Comparison of ENCODE assay signal across 10 mouse cellular contexts in the genomic region with DNA sequence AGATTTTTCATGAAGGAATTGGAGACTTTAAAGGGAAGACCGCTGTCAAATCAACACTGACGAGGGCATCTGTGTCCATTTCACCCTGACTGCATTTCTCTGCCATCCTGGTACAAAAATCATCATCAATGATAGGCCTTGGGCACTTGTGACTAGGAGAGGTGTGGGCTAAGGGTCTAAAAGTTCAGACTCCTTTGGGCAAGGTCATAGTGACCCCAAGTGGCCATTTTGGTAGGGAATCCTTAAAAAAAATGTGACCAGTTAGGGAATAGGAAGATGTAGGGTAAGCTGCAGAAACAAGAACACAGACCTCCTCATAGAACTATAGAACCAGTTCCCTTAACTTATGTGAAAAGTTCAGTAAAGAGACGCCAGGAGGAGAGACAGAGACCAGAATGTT.
DNase-seq lines count a peak whose midpoint lies in the region; ATAC-seq and TF ChIP-seq lines count a peak whose summit lies in the region.
"Had no signal": no experiment of that assay in that cellular context is flagged by ENCODE, and none has a peak within 500 bp of the region (broad histone marks: within the 10 kb centered on the region; RNA-seq: fewer than 3 reads in every experiment).

No protein-coding gene starts in this region.

- H3K9ac ChIP-seq in ES-E14 (ENCODE audit: insufficient read depth, low read depth, low read length, poor library complexity, severe bottlenecking): no peak overlapping the region

- no peak overlapping the region for H3K27ac ChIP-seq in layer of hippocampus, adult 2 months
- no peak overlapping the region for H3K27ac ChIP-seq in ES-E14 (ENCODE audit: insufficient read depth, low read depth, low read length, poor library complexity, severe bottlenecking)
- no peak overlapping the region for H3K27ac ChIP-seq in kidney, adult 2 months (ENCODE audit: insufficient read depth, low read depth, low read length)

- no peak overlapping the region for H3K4me3 ChIP-seq in layer of hippocampus, adult 2 months
- H3K4me3 ChIP-seq in ES-E14 (ENCODE audit: insufficient read depth in 1 of 2, low read depth in 1 of 2, low read length in 2 of 2, poor library complexity in 1 of 2, severe bottlenecking in 1 of 2): no peak overlapping the region
- H3K4me3 ChIP-seq in kidney, adult 2 months (ENCODE audit: insufficient read depth, low read depth, low read length): no peak overlapping the region

- no peaks in the 10 kb centered on the region for H3K36me3 ChIP-seq in ES-E14 (ENCODE audit: control insufficient read depth, insufficient read depth, low read length, poor library complexity, severe bottlenecking)
- no peaks in the 10 kb centered on the region for H3K36me3 ChIP-seq in kidney, adult 2 months (ENCODE audit: control insufficient read depth, insufficient read depth, low read length)

- WGBS in kidney, adult 2 months: 56% methylated on average over 3 of the region's 3 CpGs

- peak; percentile 42 for ATAC-seq in granulocyte monocyte progenitor cell, adult 5-6 weeks (replicated peaks; ENCODE audit: poor library complexity, severe bottlenecking)

- no peaks in the 10 kb centered on the region for H3K27me3 ChIP-seq in kidney, adult 2 months (replicated peaks; ENCODE audit: control insufficient read depth, insufficient read depth, low read length)

- no peaks in the 10 kb centered on the region for H3K4me1 ChIP-seq in ES-E14 (ENCODE audit: control insufficient read depth in 2 of 2, insufficient read depth in 2 of 2, low read length in 2 of 2, poor library complexity in 1 of 2)
- H3K4me1 ChIP-seq in kidney, adult 2 months (ENCODE audit: control insufficient read depth, insufficient read depth, low read length): no peaks in the 10 kb centered on the region

- in situ Hi-C loops in ES-E14 (cut with MboI; ENCODE audit: low sequenced_read_pairs in 2 of 2, unreplicated experiment in 2 of 2): no loop called here

- DNase-seq in layer of hippocampus, adult 2 months (ENCODE audit: low spot score in 2 of 2): no peak
- no peak for DNase-seq in layer of hippocampus, adult 9-10 months (ENCODE audit: low spot score)
- no peak for DNase-seq in ES-E14 (ENCODE audit: low read depth, low spot score)
- DNase-seq in brain, embryonic 14.5 days (ENCODE audit: low read depth): peak; percentile 62
- no peak for DNase-seq in kidney, adult 2 months
- no peak for DNase-seq in urinary bladder, postnatal 36 days (ENCODE audit: low spot score in 2 of 2)
- no peak for DNase-seq in spleen, postnatal 4 days (ENCODE audit: low spot score in 2 of 2)
- DNase-seq: kidney, adult 8-10 months; lung, postnatal 14 days had no signal

- peak; percentile 66 for TF ChIP-seq CTCF in layer of hippocampus, adult 2 months (conservative IDR thresholded peaks at IDR 0.05)
- peak; percentile 22; the same call in 1 of the 2 replicates for TF ChIP-seq CTCF in brain, embryonic 14.5 days (IDR thresholded peaks at IDR 0.05; ENCODE audit: borderline replicate concordance, extremely low read depth, insufficient read depth, insufficient read length)
- TF ChIP-seq CTCF in kidney, adult 2 months (conservative IDR thresholded peaks at IDR 0.05; ENCODE audit: insufficient read depth, insufficient read length, low read depth, low read length): no peak

- no peaks in the 10 kb centered on the region for H3K9me3 ChIP-seq in ES-E14 (ENCODE audit: control insufficient read depth, insufficient read depth, low read depth, low read length)

- no peak for TF ChIP-seq POLR2A in brain, embryonic 14.5 days (IDR thresholded peaks at IDR 0.05; ENCODE audit: borderline replicate concordance, extremely low read depth, insufficient read depth, insufficient read length, poor library complexity, severe bottlenecking)
- TF ChIP-seq POLR2A in kidney, adult 2 months (IDR thresholded peaks at IDR 0.05; ENCODE audit: low read depth, low read length): no peak

TF ChIP-seq in ES-E14, 5 proteins besides CTCF, POLR2A, EP300 and RAD21:
- 0 out of 2 replicates have a peak, but pooled peaks have one; percentile 8 for TF ChIP-seq ZC3H11A (IDR thresholded peaks at IDR 0.05; ENCODE audit: borderline replicate concordance, low read depth, low read length)
- no peak for TF ChIP-seq CHD2 (IDR thresholded peaks at IDR 0.05; ENCODE audit: low read depth, low read length)
- no peak for TF ChIP-seq ZNF384 (IDR thresholded peaks at IDR 0.05; ENCODE audit: low read depth, low read length)
